Mouse (Mus musculus) spleen, adult 2 months (tissue): ENCODE measurements around the gene Stac3.

Experiments used
- CTCF ChIP-seq: fragments of 200-500 bp; IDR thresholded peaks from 2 replicates; pipeline ENCODE4 v1.5.1; 2011; ENCODE audit warnings: mild to moderate bottlenecking, inconsistent platforms; ENCODE audit not compliant: insufficient read depth, insufficient read length, insufficient replicate concordance; ENCODE audit errors: extremely low read depth
- POLR2A ChIP-seq: fragments of 200-500 bp; IDR thresholded peaks from 2 replicates; pipeline ENCODE4 v1.6.1; 2011; ENCODE audit warnings: low read depth, low read length, inconsistent platforms

DNA sequence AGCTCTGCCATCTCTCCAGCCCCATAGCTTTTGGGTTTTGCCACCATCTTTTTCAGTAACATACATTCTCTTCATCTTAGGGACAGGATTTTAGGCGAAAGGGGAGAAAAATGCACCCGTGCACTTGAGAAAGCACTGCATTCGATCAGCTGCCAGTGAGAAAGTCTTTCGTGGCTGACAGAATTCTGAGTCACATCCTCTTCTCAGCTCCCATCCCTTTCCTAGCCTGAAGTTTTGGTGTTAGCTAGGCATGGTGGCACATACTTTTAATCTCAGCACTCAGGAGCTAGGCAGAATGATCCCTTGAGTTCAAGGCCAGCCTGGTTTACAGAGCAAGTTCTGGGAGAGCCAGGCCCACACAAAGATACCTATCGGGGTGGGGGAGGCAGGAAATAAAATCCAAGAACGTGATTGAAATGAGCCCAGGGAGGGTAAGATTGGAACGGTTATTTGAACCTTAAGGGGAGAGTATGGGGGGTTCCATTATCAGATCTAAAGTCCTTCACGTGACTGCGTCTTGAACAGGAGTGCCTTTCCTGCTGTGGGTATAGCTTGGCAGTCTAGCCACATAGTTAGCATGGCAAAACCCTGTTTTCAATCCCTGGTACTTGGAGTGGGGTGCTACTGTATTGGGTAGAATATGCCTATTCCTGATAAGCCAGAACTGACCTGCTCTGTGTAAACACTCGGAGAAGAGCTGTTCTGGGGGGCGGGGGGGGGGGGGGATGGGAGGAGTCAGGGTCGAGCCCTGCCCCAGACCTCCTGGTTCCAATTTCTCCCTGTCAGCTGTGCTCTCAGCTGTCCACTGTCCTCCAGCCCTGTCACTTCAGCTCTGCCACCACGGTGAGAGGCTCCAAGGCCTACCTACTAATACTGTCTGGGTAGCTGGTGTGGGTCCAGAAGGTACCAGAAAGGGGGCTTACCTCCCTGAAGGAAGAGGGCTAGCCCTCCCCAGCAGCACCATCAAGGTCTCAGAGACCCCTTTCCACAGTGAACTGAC lies at the start of gene Stac3:
- no peak for TF ChIP-seq CTCF
- TF ChIP-seq POLR2A, result no peak
